ENCODE assay signal across 26 mouse cellular contexts in genomic region chr7:90057947-90058346, GRCm38 (mm10).
DNase-seq lines count a peak whose midpoint lies in the region; ATAC-seq lines count a peak whose summit lies in the region.
"Had no signal": no experiment of that assay in that cellular context is flagged by ENCODE, and none has a peak within 500 bp of the region (broad histone marks: within the 10 kb centered on the region; RNA-seq: fewer than 3 reads in every experiment).

No protein-coding gene starts in this region.

- H3K4me2 ChIP-seq in liver, embryonic 13.5 days, result no peak overlapping the region
- no peak overlapping the region for H3K4me2 ChIP-seq in liver, embryonic 15.5 days
- H3K4me2 ChIP-seq: embryonic facial prominence, embryonic 12.5 days; embryonic facial prominence, embryonic 15.5 days; heart, embryonic 12.5 days; heart, embryonic 15.5 days; hindbrain, embryonic 13.5 days had no signal

- H3K9me3 ChIP-seq in liver, embryonic 13.5 days (replicated peaks), result no peaks in the 10 kb centered on the region
- H3K9me3 ChIP-seq in liver, embryonic 15.5 days (replicated peaks), result no peaks in the 10 kb centered on the region
- H3K9me3 ChIP-seq: embryonic facial prominence, embryonic 12.5 days; embryonic facial prominence, embryonic 15.5 days; heart, embryonic 12.5 days; heart, embryonic 15.5 days; hindbrain, embryonic 10.5 days; hindbrain, embryonic 13.5 days had no signal

- WGBS in liver, embryonic 13.5 days (ENCODE audit: insufficient replicate concordance), result 11% methylated on average over 1 of the region's 1 CpGs
- 6% methylated on average over 1 of the region's 1 CpGs for WGBS in liver, embryonic 15.5 days (ENCODE audit: insufficient replicate concordance)

- no peak overlapping the region for H3K4me3 ChIP-seq in liver, embryonic 13.5 days (replicated peaks)
- H3K4me3 ChIP-seq in liver, embryonic 15.5 days (replicated peaks), result no peak overlapping the region
- H3K4me3 ChIP-seq: embryonic facial prominence, embryonic 12.5 days; embryonic facial prominence, embryonic 15.5 days; gastrocnemius, adult 2 months; heart, embryonic 12.5 days; heart, embryonic 15.5 days; hindbrain, embryonic 10.5 days; hindbrain, embryonic 13.5 days had no signal

- H3K27ac ChIP-seq in liver, embryonic 13.5 days, result peak overlapping the region; percentile 99
- peak overlapping the region; percentile 98 for H3K27ac ChIP-seq in liver, embryonic 15.5 days (replicated peaks)
- H3K27ac ChIP-seq: embryonic facial prominence, embryonic 12.5 days; embryonic facial prominence, embryonic 15.5 days; gastrocnemius, adult 2 months; heart, embryonic 15.5 days; hindbrain, embryonic 10.5 days; hindbrain, embryonic 13.5 days had no signal

- ATAC-seq in liver, embryonic 13.5 days (ENCODE audit: low read depth), result no peak
- ATAC-seq in liver, embryonic 15.5 days (ENCODE audit: insufficient read depth), result no peak
- ATAC-seq in megakaryocyte, adult 5-6 weeks (ENCODE audit: poor library complexity, severe bottlenecking), result no peak
- ATAC-seq: activated CD4-positive, CD25-positive, alpha-beta regulatory T cell, adult 4 months; CD4-positive, CD25-positive, alpha-beta regulatory T cell, adult 4 months; forebrain, embryonic 14.5 days; forebrain, postnatal 0 days; hindbrain, embryonic 16.5 days had no signal

- no peaks in the 10 kb centered on the region for H3K27me3 ChIP-seq in liver, embryonic 13.5 days
- no peaks in the 10 kb centered on the region for H3K27me3 ChIP-seq in liver, embryonic 15.5 days
- H3K27me3 ChIP-seq: embryonic facial prominence, embryonic 12.5 days; embryonic facial prominence, embryonic 15.5 days; heart, embryonic 12.5 days; heart, embryonic 15.5 days; hindbrain, embryonic 13.5 days had no signal

- DNase-seq in liver, embryonic 13.5 days, result no peak
- no peak for DNase-seq in liver
- peak; percentile 33 for DNase-seq in brain, adult 2 months (ENCODE audit: low read depth, low spot score)
- no peak for DNase-seq in thymus, postnatal 10 days (ENCODE audit: low spot score in 2 of 2)
- DNase-seq: adrenal gland, adult 8-10 months; cerebellum, adult 2 months; cerebellum, adult 9-11 months; cerebellum, postnatal 25 days; forebrain, postnatal 0 days; gastrocnemius, adult 2 months; gastrocnemius, postnatal 14 days; heart, adult 18-20 months; heart, postnatal 10 days; heart, postnatal 36 days had no signal

- H3K36me3 ChIP-seq in liver, embryonic 13.5 days, result no peaks in the 10 kb centered on the region
- no peaks in the 10 kb centered on the region for H3K36me3 ChIP-seq in liver, embryonic 15.5 days (replicated peaks)
- H3K36me3 ChIP-seq: embryonic facial prominence, embryonic 12.5 days; embryonic facial prominence, embryonic 15.5 days; heart, embryonic 12.5 days; heart, embryonic 15.5 days; hindbrain, embryonic 10.5 days; hindbrain, embryonic 13.5 days had no signal

- H3K4me1 ChIP-seq in liver, embryonic 13.5 days (replicated peaks), result peaks cover 98% of the 10 kb centered on the region
- peaks cover 93% of the 10 kb centered on the region for H3K4me1 ChIP-seq in liver, embryonic 15.5 days (replicated peaks)
- H3K4me1 ChIP-seq: embryonic facial prominence, embryonic 12.5 days had no signal

- peak overlapping the region; percentile 39; the same call in 1 of the 2 replicates for H3K9ac ChIP-seq in liver, embryonic 13.5 days
- H3K9ac ChIP-seq in liver, embryonic 15.5 days, result no peak overlapping the region
- H3K9ac ChIP-seq: embryonic facial prominence, embryonic 12.5 days; embryonic facial prominence, embryonic 15.5 days; forebrain, postnatal 0 days; heart, embryonic 12.5 days; heart, embryonic 15.5 days; hindbrain, embryonic 13.5 days had no signal
